Comparison of ENCODE assay signal across 8 mouse cellular contexts in genomic region chr2:178664977-178665376, GRCm38 (mm10).
DNase-seq lines count a peak whose midpoint lies in the region; ATAC-seq lines count a peak whose summit lies in the region.

No protein-coding gene starts in this region.

- H3K9ac ChIP-seq in hindbrain, embryonic 14.5 days = no peak overlapping the region
- no peak overlapping the region for H3K9ac ChIP-seq in midbrain, embryonic 13.5 days (replicated peaks)

- H3K9me3 ChIP-seq in hindbrain, embryonic 14.5 days (ENCODE audit: control insufficient read depth, low read length) = no peaks in the 10 kb centered on the region
- no peaks in the 10 kb centered on the region for H3K9me3 ChIP-seq in midbrain, embryonic 13.5 days

- H3K4me1 ChIP-seq in hindbrain, embryonic 14.5 days (replicated peaks; ENCODE audit: control insufficient read depth, insufficient read depth, low read length) = no peaks in the 10 kb centered on the region
- H3K4me1 ChIP-seq in midbrain, embryonic 13.5 days (replicated peaks) = no peaks in the 10 kb centered on the region

- no peak for ATAC-seq in hindbrain, embryonic 14.5 days (ENCODE audit: low FRiP score)
- ATAC-seq in midbrain, embryonic 13.5 days = peak; percentile 34; the same call in 1 of the 2 replicates

- H3K27ac ChIP-seq in hindbrain, embryonic 14.5 days = no peak overlapping the region
- no peak overlapping the region for H3K27ac ChIP-seq in midbrain, embryonic 13.5 days

- WGBS in hindbrain, embryonic 14.5 days = 13% methylated on average over 4 of the region's 4 CpGs
- 14% methylated on average over 4 of the region's 4 CpGs for WGBS in midbrain, embryonic 13.5 days

- H3K4me2 ChIP-seq in hindbrain, embryonic 14.5 days (replicated peaks) = no peak overlapping the region
- no peak overlapping the region for H3K4me2 ChIP-seq in midbrain, embryonic 13.5 days (replicated peaks)

- DNase-seq in gastrocnemius, adult 18-20 months (ENCODE audit: low spot score) = peak; percentile 43
- no peak for DNase-seq in gastrocnemius, postnatal 25 days
- DNase-seq in adipocyte (ENCODE audit: low spot score) = peak; percentile 33
- peak; percentile 86 for DNase-seq in embryo, embryonic 11 days
- peak; percentile 70 for DNase-seq in hindbrain, embryonic 14.5 days (ENCODE audit: low spot score)
- peak; percentile 35 to 69 for DNase-seq in layer of hippocampus, postnatal 25 days (ENCODE audit: extremely low spot score in 1 of 2, low spot score in 1 of 2)
- peak; percentile 91 for DNase-seq in splenic B cell, adult 2 months (ENCODE audit: low read depth, low spot score)

- no peaks in the 10 kb centered on the region for H3K36me3 ChIP-seq in hindbrain, embryonic 14.5 days (replicated peaks; ENCODE audit: control insufficient read depth, insufficient read depth)
- no peaks in the 10 kb centered on the region for H3K36me3 ChIP-seq in midbrain, embryonic 13.5 days
- no peaks in the 10 kb centered on the region for H3K36me3 ChIP-seq in splenic B cell, adult 2 months (ENCODE audit: control insufficient read depth, insufficient read depth, low read length, poor library complexity, severe bottlenecking)

- H3K27me3 ChIP-seq in hindbrain, embryonic 14.5 days (ENCODE audit: control insufficient read depth, insufficient read depth, low read length) = 0 out of 2 replicates have a peak, but pooled peaks cover 6% of the 10 kb centered on the region
- H3K27me3 ChIP-seq in midbrain, embryonic 13.5 days = peaks cover 3% of the 10 kb centered on the region; the same call in 1 of the 2 replicates
- H3K27me3 ChIP-seq in splenic B cell, adult 2 months (ENCODE audit: control insufficient read depth, insufficient read depth, low read length, poor library complexity, severe bottlenecking) = no peaks in the 10 kb centered on the region

- H3K4me3 ChIP-seq in hindbrain, embryonic 14.5 days (replicated peaks; ENCODE audit: low read length) = no peak overlapping the region
- H3K4me3 ChIP-seq in midbrain, embryonic 13.5 days (replicated peaks) = no peak overlapping the region
